Mouse (Mus musculus): ENCODE measurements around the gene Prrt1. TPM values are rescaled to one million over a fixed set of nuclear protein-coding genes. Genes with fewer than 3 reads are reported as not detected.

The Prrt1 gene
- polyA plus RNA-seq, 2 experiments = 0.04 TPM; not detected in 1

GRCm38 (mm10) chr17:34680621-34681020 is 51.3 kb downstream of the Prrt1 start:
- no peaks in the 10 kb centered on the region for H3K4me1 ChIP-seq (replicated peaks; ENCODE audit: control insufficient read depth in 2 of 2, insufficient read depth in 2 of 2, low read length in 1 of 2)
- DNase-seq (ENCODE audit: low read depth in 3 of 3, low spot score in 3 of 3) (no peak), ATAC-seq (ENCODE audit: insufficient read depth) (no peak)
- TF ChIP-seq CTCF (IDR thresholded peaks at IDR 0.05; ENCODE audit: low read depth) = no peak
- TF ChIP-seq EP300 (IDR thresholded peaks at IDR 0.05; ENCODE audit: low read depth) = no peak
- no peak overlapping the region for H3K27ac ChIP-seq
- H3K9ac ChIP-seq (replicated peaks) = no peak overlapping the region
- H3K4me2 ChIP-seq (ENCODE audit: low read depth) = no peak overlapping the region
- no peaks in the 10 kb centered on the region for H3K36me3 ChIP-seq (replicated peaks; ENCODE audit: control insufficient read depth, insufficient read depth, low read depth)
- no peaks in the 10 kb centered on the region; the same call in 1 of the 2 replicates for H3K27me3 ChIP-seq (ENCODE audit: control insufficient read depth, insufficient read depth, low read length)
- H3K4me3 ChIP-seq (ENCODE audit: insufficient read depth in 1 of 2, low read depth in 2 of 2, low read length in 2 of 2) = no peak overlapping the region
- H3K9me3 ChIP-seq (ENCODE audit: control insufficient read depth, low read length) = no peaks in the 10 kb centered on the region
- 62% methylated on average over 4 of the region's 4 CpGs for WGBS (ENCODE audit: insufficient replicate concordance)

GRCm38 (mm10) chr17:34681132-34681571 is 51.8 kb downstream of the Prrt1 start:
- no peak for DNase-seq (ENCODE audit: low read depth in 3 of 3, low spot score in 3 of 3)
- 14% methylated on average over 17 of the region's 17 CpGs for WGBS (ENCODE audit: insufficient replicate concordance)
- Histone ChIP-seq H3K27me3 (ENCODE audit: control insufficient read depth, insufficient read depth, low read length) (no peaks in the 10 kb centered on the region; the same call in 1 of the 2 replicates), H3K4me3 (ENCODE audit: insufficient read depth in 1 of 2, low read depth in 2 of 2, low read length in 2 of 2) (no peak overlapping the region), H3K27ac (no peak overlapping the region), H3K36me3 (replicated peaks; ENCODE audit: control insufficient read depth, insufficient read depth, low read depth) (no peaks in the 10 kb centered on the region), H3K9me3 (ENCODE audit: control insufficient read depth, low read length) (no peaks in the 10 kb centered on the region), H3K4me2 (ENCODE audit: low read depth) (no peak overlapping the region), H3K9ac (replicated peaks) (no peak overlapping the region), H3K4me1 (replicated peaks; ENCODE audit: control insufficient read depth in 2 of 2, insufficient read depth in 2 of 2, low read length in 1 of 2) (no peaks in the 10 kb centered on the region)
- TF ChIP-seq EP300 (IDR thresholded peaks at IDR 0.05; ENCODE audit: low read depth) = no peak
- no peak for TF ChIP-seq CTCF (IDR thresholded peaks at IDR 0.05; ENCODE audit: low read depth)
- ATAC-seq (ENCODE audit: insufficient read depth) = no peak

- DNase-seq (ENCODE audit: low read depth in 3 of 3, low spot score in 3 of 3) (no peak), ATAC-seq (ENCODE audit: insufficient read depth) (no peak)
- Histone ChIP-seq H3K9me3 (ENCODE audit: control insufficient read depth, low read length) (no peaks in the 10 kb centered on the region), H3K9ac (replicated peaks) (no peak overlapping the region), H3K4me1 (replicated peaks; ENCODE audit: control insufficient read depth in 2 of 2, insufficient read depth in 2 of 2, low read length in 1 of 2) (no peaks in the 10 kb centered on the region), H3K27me3 (ENCODE audit: control insufficient read depth, insufficient read depth, low read length) (no peaks in the 10 kb centered on the region; the same call in 1 of the 2 replicates), H3K27ac (no peak overlapping the region), H3K4me2 (ENCODE audit: low read depth) (no peak overlapping the region), H3K4me3 (ENCODE audit: insufficient read depth in 1 of 2, low read depth in 2 of 2, low read length in 2 of 2) (no peak overlapping the region), H3K36me3 (replicated peaks; ENCODE audit: control insufficient read depth, insufficient read depth, low read depth) (no peaks in the 10 kb centered on the region)
- WGBS (ENCODE audit: insufficient replicate concordance) = 37% methylated on average over 11 of the region's 11 CpGs
- TF ChIP-seq EP300 (IDR thresholded peaks at IDR 0.05; ENCODE audit: low read depth) = no peak
- no peak for TF ChIP-seq CTCF (IDR thresholded peaks at IDR 0.05; ENCODE audit: low read depth)
These were observed 52.7 kb downstream of the Prrt1 start for GRCm38 (mm10) chr17:34681881-34682536.

Other genes with a start within 250 kb of the Prrt1 start
- gene BC051142, start 230.7 kb upstream of the Prrt1 start, polyA plus RNA-seq (2012; rRNA removed) = 0.03 and 0.17 TPM in 2 replicates
- 0.08 and 0.66 TPM in 2 replicates for gene BC051142, start 230.7 kb upstream of the Prrt1 start, polyA plus RNA-seq (2014; fragmentation: Nextera tagmentation; extraction: Ambion mirVana)
- not detected in 2 replicates for gene Btnl4, start 152.2 kb upstream of the Prrt1 start, polyA plus RNA-seq (2012; rRNA removed)
- not detected in 2 replicates for gene Btnl4, start 152.2 kb upstream of the Prrt1 start, polyA plus RNA-seq (2014; fragmentation: Nextera tagmentation; extraction: Ambion mirVana)
- gene Btnl6, start 112.2 kb upstream of the Prrt1 start, polyA plus RNA-seq (2012; rRNA removed) = not detected in 2 replicates
- gene Btnl6, start 112.2 kb upstream of the Prrt1 start, polyA plus RNA-seq (2014; fragmentation: Nextera tagmentation; extraction: Ambion mirVana) = not detected in 2 replicates
- 0.99 and 1.6 TPM in 2 replicates for gene Notch4, start 65.3 kb upstream of the Prrt1 start, polyA plus RNA-seq (2012; rRNA removed)
- 0.58 and 0.67 TPM in 2 replicates for gene Notch4, start 65.3 kb upstream of the Prrt1 start, polyA plus RNA-seq (2014; fragmentation: Nextera tagmentation; extraction: Ambion mirVana)
- gene Gpsm3, start 39.7 kb upstream of the Prrt1 start, polyA plus RNA-seq (2012; rRNA removed) = 2.9 and 4.2 TPM in 2 replicates
- 8.1 and 9.8 TPM in 2 replicates for gene Gpsm3, start 39.7 kb upstream of the Prrt1 start, polyA plus RNA-seq (2014; fragmentation: Nextera tagmentation; extraction: Ambion mirVana)
- 21.1 and 22.7 TPM in 2 replicates for gene Pbx2, start 38.3 kb upstream of the Prrt1 start, polyA plus RNA-seq (2012; rRNA removed)
- 2.7 and 3.3 TPM in 2 replicates for gene Pbx2, start 38.3 kb upstream of the Prrt1 start, polyA plus RNA-seq (2014; fragmentation: Nextera tagmentation; extraction: Ambion mirVana)
- gene Ager, start 31.7 kb upstream of the Prrt1 start, polyA plus RNA-seq (2012; rRNA removed) = 1.3 TPM in 2 replicates
- 0.41 and 0.53 TPM in 2 replicates for gene Ager, start 31.7 kb upstream of the Prrt1 start, polyA plus RNA-seq (2014; fragmentation: Nextera tagmentation; extraction: Ambion mirVana)
- 51.5 and 61.2 TPM in 2 replicates for gene Rnf5, start 25.8 kb upstream of the Prrt1 start, polyA plus RNA-seq (2012; rRNA removed)
- 59.6 and 66.4 TPM in 2 replicates for gene Rnf5, start 25.8 kb upstream of the Prrt1 start, polyA plus RNA-seq (2014; fragmentation: Nextera tagmentation; extraction: Ambion mirVana)
- 35.9 and 45.5 TPM in 2 replicates for gene Agpat1, start 25.3 kb upstream of the Prrt1 start, polyA plus RNA-seq (2012; rRNA removed)
- 19.0 and 21.4 TPM in 2 replicates for gene Agpat1, start 25.3 kb upstream of the Prrt1 start, polyA plus RNA-seq (2014; fragmentation: Nextera tagmentation; extraction: Ambion mirVana)
- gene Egfl8, start 13.6 kb upstream of the Prrt1 start, polyA plus RNA-seq (2012; rRNA removed) = 0.39 and 0.40 TPM in 2 replicates
- gene Egfl8, start 13.6 kb upstream of the Prrt1 start, polyA plus RNA-seq (2014; fragmentation: Nextera tagmentation; extraction: Ambion mirVana) = 0.10 and 0.27 TPM in 2 replicates
- 10.4 and 11.6 TPM in 2 replicates for gene Ppt2, start 1.0 kb upstream of the Prrt1 start, polyA plus RNA-seq (2012; rRNA removed)
- 10.5 and 12.9 TPM in 2 replicates for gene Ppt2, start 1.0 kb upstream of the Prrt1 start, polyA plus RNA-seq (2014; fragmentation: Nextera tagmentation; extraction: Ambion mirVana)
- gene Fkbpl, start 15.2 kb downstream of the Prrt1 start, polyA plus RNA-seq (2012; rRNA removed) = 0.47 and 1.6 TPM in 2 replicates
- 2.9 and 3.2 TPM in 2 replicates for gene Fkbpl, start 15.2 kb downstream of the Prrt1 start, polyA plus RNA-seq (2014; fragmentation: Nextera tagmentation; extraction: Ambion mirVana)
- 15.5 and 16.6 TPM in 2 replicates for gene Atf6b, start 17.6 kb downstream of the Prrt1 start, polyA plus RNA-seq (2012; rRNA removed)
- gene Atf6b, start 17.6 kb downstream of the Prrt1 start, polyA plus RNA-seq (2014; fragmentation: Nextera tagmentation; extraction: Ambion mirVana) = 11.3 and 12.6 TPM in 2 replicates
- 0.17 and 0.21 TPM in 2 replicates for gene Tnxb, start 41.0 kb downstream of the Prrt1 start, polyA plus RNA-seq (2012; rRNA removed)
- gene Tnxb, start 41.0 kb downstream of the Prrt1 start, polyA plus RNA-seq (2014; fragmentation: Nextera tagmentation; extraction: Ambion mirVana) = 0.10 and 0.13 TPM in 2 replicates
- gene C4b, start 114.3 kb downstream of the Prrt1 start, polyA plus RNA-seq (2012; rRNA removed) = 2.6 and 2.9 TPM in 2 replicates
- gene C4b, start 114.3 kb downstream of the Prrt1 start, polyA plus RNA-seq (2014; fragmentation: Nextera tagmentation; extraction: Ambion mirVana) = 3.4 and 4.8 TPM in 2 replicates
- 0.02 TPM in 1 of 2 replicates, not detected in the other for gene Cyp21a1, start 175.0 kb downstream of the Prrt1 start, polyA plus RNA-seq (2012; rRNA removed)
- gene Cyp21a1, start 175.0 kb downstream of the Prrt1 start, polyA plus RNA-seq (2014; fragmentation: Nextera tagmentation; extraction: Ambion mirVana) = not detected in 2 replicates
- 12.8 and 14.8 TPM in 2 replicates for gene Stk19, start 207.4 kb downstream of the Prrt1 start, polyA plus RNA-seq (2012; rRNA removed)
- gene Stk19, start 207.4 kb downstream of the Prrt1 start, polyA plus RNA-seq (2014; fragmentation: Nextera tagmentation; extraction: Ambion mirVana) = 10.6 and 13.3 TPM in 2 replicates
- 27.7 and 30.6 TPM in 2 replicates for gene Dxo, start 207.5 kb downstream of the Prrt1 start, polyA plus RNA-seq (2012; rRNA removed)
- gene Dxo, start 207.5 kb downstream of the Prrt1 start, polyA plus RNA-seq (2014; fragmentation: Nextera tagmentation; extraction: Ambion mirVana) = 24.0 and 28.1 TPM in 2 replicates
- 21.4 and 22.3 TPM in 2 replicates for gene Skiv2l, start 220.7 kb downstream of the Prrt1 start, polyA plus RNA-seq (2012; rRNA removed)
- gene Skiv2l, start 220.7 kb downstream of the Prrt1 start, polyA plus RNA-seq (2014; fragmentation: Nextera tagmentation; extraction: Ambion mirVana) = 15.0 and 20.2 TPM in 2 replicates
- gene Nelfe, start 220.9 kb downstream of the Prrt1 start, polyA plus RNA-seq (2012; rRNA removed) = 26.9 and 37.5 TPM in 2 replicates
- 42.7 and 49.2 TPM in 2 replicates for gene Nelfe, start 220.9 kb downstream of the Prrt1 start, polyA plus RNA-seq (2014; fragmentation: Nextera tagmentation; extraction: Ambion mirVana)
- gene Cfb, start 233.0 kb downstream of the Prrt1 start, polyA plus RNA-seq (2012; rRNA removed) = 103 and 159 TPM in 2 replicates
- gene Cfb, start 233.0 kb downstream of the Prrt1 start, polyA plus RNA-seq (2014; fragmentation: Nextera tagmentation; extraction: Ambion mirVana) = 138 and 146 TPM in 2 replicates
- gene Zbtb12, start 249.9 kb downstream of the Prrt1 start, polyA plus RNA-seq (2012; rRNA removed) = 5.1 and 6.2 TPM in 2 replicates
- 0.10 and 0.14 TPM in 2 replicates for gene Zbtb12, start 249.9 kb downstream of the Prrt1 start, polyA plus RNA-seq (2014; fragmentation: Nextera tagmentation; extraction: Ambion mirVana)